Mouse (Mus musculus) bone marrow macrophage, adult 2 months (primary cell): Measurements from ENCODE around the gene Mrpl21.

Experiments
- CTCF ChIP-seq: IDR thresholded peaks from 2 replicates; pipeline ENCODE4 v1.5.1; 2012; ENCODE audit warnings: low read depth, mild to moderate bottlenecking, low read length, moderate library complexity
- POLR2A ChIP-seq: IDR thresholded peaks from 2 replicates; pipeline ENCODE4 v1.6.1; 2012; ENCODE audit warnings: mild to moderate bottlenecking, low read depth, low read length, borderline replicate concordance

- TF ChIP-seq CTCF (no peak), POLR2A (no peak)
Measured at GRCm38 (mm10) chr19:3307175-3307949, 24.7 kb downstream of the Mrpl21 start.
